Mouse (Mus musculus): ENCODE measurements around the gene Sept1.

Gene Sept1

GRCm38 (mm10) chr7:127232622-127233367 is at the start of gene Sept1, which contains the start of gene Zfp553:
Gene Sept1 (minus strand): TSS chr7:127233130.
Gene Zfp553 (plus strand): TSS chr7:127233061.
- peak; percentile 99 for DNase-seq

DNA sequence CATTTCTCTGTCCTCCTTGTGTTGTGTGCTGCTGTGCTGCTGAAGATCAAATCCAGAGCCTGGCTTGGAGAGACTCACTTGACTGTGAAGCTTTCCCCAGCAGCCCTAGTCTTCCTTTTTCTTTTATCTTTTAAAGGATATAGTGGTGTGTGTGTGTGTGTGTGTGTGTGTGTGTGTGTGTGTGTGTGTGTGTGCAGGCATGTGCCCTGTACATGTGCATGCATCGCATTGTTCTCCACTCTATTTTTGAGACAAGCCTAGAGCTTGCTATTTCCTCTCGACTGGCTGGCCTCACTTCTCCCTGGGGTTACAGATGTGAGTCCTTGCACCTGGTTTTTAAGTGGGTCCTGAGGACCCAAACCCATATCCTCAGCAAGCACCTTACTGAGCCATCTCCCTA is 49.3 kb upstream of the Sept1 start:
- DNase-seq = no peak

DNA sequence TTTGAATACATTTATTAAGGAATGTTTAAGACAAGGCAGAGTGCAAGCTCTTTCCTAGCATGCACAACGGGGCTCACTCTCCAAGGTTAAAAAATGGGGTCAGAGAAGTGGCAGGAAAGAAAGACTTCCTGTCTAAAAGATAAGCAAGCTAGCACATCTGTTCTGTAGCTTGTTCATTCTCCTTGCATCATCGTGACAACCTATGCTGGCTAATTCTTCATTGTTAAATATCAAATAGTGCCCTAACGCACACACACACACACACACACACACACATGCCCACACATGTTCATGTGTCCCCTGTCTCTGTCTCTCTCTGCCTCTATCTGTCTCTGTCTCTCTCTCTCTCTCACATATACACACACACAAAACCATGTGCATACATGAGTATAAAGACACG is 48.2 kb upstream of the Sept1 start:
- no peak for DNase-seq

DNA sequence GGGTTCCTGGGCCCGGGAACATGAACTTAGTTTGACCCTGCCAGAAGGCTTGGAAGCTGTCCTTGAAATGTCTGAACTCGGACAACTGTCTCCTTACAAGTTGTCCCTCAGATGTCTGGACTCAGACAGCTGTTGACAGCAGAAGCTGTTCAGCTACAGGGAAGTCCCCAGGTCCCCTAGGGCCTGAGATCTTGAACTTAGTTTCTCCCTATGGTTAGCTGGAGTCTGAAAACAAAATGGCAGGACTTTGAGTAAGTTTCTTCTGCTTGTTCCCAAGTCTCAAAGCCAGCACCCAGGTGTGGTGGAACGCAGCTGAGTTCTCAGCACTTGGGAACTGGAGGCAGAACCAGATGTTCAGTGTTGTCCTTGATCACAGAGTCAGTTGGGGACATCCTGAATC is 47.2 kb upstream of the Sept1 start:
- peak; percentile 91 for DNase-seq

DNA sequence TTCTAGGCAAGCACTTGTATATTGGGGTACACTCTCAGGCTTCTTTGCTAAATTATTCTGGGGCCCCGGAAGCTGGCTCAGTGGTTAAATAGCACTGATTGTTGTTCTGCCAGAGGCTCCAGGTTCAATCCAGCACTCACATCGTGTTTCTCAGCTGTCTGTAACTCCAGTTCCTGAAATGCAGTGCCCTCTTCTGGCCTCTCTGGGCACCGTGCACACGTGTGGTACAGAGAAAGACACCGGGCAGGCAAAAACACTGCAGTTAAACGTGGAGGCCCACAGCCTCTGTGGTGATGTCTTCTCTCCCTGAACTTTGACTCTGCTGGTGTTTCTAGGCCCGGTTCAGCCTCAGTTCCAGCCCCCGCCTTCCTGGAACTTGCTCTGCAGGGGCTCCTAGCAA is 45.4 kb upstream of the Sept1 start:
- DNase-seq = no peak

GRCm38 (mm10) chr7:127276519-127276961 is 43.6 kb upstream of the Sept1 start:
- no peak for DNase-seq

DNA sequence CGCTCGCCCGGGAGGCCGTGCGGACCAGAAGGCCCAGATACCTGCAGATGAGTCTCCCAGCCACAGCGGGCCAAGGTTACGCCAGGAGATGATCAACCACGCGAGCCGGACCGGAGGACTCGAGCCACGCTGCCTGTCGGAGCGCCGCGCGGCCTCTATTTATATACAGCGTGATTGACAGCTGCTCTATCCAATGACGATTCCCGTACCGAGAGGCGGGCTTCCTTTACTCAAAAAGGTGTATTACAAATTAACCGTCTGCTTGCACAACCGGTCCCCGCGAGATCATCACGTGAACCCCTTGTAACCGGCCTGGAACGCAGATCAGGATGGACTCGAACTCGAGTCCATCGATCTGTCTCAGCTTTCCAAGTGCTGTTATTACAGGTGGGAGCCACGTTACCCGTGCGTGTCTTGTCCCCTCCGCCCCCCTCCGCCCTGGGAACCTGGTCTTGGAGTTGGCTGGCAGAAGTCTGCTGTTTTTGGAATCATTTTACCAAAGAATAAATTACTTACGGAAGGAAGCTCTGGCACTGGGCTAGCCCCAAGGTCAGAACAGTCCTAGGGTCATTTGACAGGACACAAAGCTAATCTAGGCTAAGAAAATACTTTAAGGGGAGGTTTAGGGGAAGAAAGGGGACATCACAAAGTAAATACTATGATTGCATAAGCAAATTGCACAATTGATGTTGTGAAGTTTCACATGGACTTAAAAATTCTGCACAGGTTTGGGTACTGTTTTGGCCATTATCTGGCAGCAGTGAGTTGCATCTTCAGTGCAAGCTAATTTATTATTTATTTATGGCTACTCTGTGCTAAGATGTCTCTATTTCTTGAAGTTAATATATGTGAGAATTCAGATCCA is 41.2 kb upstream of the Sept1 start, which contains the start of gene Sephs2:
Gene Sephs2 (minus strand): TSS at position 131 of the 865 bp plus-strand sequence.
- peak; percentile 100 for DNase-seq

- DNase-seq = no peak
Observed at GRCm38 (mm10) chr7:127273118-127273923, 40.4 kb upstream of the Sept1 start.

DNA sequence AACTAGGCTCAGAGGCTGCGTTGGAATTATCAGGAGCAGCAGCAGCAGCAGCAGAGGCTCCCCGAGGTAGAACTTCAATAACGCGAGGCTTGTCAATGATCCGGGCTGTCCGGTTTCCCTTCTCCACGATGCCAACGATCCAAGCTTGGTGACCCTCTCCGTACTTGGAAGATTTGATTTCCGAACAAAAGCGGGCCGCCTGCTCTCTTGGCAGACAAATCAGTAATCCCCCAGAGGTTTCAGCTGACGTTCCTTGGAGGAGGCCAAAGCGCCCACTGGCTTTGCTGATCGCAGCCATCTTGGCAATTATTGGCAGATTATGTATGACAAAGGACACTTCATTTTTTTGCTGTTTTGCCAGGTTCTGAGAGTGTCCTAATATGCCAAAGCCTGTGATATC is 39.6 kb upstream of the Sept1 start:
- peak; percentile 83 for DNase-seq

- DNase-seq = no peak
Observed at GRCm38 (mm10) chr7:127271093-127271492, 38.2 kb upstream of the Sept1 start.

DNA sequence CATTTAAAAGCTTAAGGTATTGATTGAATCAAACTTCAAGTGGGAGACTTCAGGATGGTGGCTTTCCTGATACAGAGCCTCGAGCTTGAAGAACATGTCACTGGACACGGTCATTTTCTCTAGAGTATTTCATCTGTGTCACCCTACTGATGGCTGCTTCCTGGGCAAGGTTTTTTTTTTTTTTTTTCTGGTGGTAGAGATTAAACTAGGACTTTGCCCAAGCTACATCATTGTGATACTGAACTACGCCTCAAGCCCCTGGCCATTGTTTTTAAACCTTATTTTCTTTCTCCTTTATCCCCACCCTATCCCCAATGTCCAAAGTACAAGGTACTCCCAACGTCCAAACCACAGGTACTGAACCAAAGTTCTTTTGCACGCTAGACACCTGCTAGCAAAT is 37.7 kb upstream of the Sept1 start:
- no peak for DNase-seq

DNA sequence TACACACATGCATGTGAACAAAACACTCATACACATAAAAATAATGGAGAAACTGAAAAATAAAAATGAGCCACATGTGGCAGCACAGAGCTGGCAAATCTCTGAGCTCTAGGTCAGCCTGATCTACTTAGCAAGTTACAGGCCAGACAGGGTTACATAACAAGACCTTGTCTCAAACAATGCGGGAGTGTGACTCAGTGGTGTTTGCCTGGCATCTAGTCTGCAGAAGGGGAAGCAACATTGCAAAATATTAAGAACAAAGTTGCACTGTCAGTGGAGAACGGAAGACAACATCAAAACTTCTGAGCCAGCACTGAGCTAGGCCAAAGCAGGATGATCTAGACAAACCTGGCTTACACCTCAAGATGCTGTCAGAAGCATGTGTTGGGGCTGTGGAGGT is 37.3 kb upstream of the Sept1 start:
- DNase-seq = no peak

DNA sequence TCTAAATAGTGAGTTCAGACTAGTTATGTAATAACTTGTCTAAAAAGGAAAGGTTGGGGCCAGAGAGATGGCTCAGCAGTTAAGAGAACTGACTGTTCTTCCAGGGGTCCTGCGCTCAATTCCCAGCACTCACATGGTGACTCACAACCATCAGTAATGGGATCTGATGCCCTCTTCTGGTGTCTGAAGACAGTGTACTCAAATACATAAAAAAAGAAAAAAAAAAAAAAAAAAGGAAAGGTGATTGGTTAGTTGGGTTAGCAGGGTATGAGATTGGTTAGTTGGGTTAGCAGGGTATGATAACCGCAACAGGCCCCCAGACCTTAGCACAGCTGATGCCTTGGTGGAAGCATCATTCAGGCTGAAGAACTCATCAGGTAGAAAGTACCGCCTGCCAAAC is 30.6 kb upstream of the Sept1 start:
- no peak for DNase-seq

DNA sequence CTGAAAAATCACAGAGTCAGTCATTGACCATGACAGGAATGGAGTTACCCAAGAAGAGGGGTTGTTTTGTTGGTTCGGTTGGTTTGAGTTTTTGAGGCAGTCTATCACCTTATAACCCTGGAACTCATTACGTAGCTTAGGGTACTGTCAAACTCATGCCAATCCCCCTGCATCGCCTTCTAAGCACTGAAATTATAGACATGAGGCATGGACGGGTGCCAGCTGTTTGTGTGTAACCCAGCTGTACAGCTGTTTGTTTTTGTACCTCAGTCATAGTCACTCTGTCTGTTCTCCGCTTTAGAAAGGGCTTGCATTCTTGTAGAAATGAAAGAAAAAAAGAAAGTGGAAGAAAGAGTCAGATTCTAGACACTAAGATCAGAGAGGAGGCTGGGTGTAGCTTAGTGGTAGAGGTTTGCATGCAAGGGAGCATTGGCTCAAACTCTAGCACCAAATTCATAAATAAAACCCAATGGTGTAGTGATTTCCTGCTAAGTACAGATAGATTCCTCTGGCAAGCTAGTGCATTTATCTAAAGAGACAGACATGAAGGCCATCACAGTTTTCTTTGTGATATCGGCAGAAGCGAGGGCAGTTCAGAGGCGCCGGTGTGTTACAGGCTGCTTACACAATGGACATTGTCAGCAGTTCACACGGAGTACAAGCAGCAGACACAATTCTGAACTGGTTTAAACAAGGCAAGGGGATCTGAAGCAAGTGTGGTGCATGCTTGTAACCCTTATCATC is 29.5 kb upstream of the Sept1 start:
- no peak for DNase-seq

- peak; percentile 100 for DNase-seq
Observed at GRCm38 (mm10) chr7:127260309-127261111, 27.6 kb upstream of the Sept1 start, which contains the start of gene Dctpp1. Gene Dctpp1 (minus strand): TSS chr7:127260709.

DNA sequence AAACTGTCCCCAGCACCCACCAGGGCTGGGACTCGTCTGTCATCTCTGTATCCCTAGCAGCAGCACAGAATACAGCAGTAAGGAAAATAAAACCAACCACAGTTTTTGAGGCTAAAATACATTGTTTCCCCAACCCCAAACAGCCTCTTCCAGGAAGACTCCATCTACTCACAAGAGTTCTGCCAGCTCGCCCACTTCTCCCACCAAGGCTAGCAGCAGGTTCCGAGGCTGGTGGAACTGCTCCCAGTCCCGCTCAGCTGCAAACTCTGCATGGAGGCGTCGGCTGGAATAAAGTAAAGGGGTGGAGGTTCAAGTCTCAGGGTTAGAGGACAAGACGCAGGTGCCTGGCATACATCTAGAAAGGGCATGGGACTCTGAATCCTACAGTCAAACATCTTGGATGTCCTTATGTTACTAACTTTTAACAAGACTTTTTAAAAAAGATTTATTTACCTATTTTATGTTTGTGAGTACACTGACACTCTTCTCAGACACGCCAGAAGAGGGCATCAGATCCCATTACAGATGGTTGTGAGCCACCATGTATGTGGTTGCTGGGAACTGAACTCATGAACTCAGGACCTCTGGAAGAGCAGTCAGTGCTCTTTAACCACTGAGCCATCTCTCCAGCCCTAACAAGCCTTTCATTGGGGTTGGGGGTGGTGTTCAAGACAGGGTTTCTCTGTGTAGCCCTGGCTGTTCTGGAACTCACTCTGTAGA is 26.4 kb upstream of the Sept1 start:
- peak; percentile 84 for DNase-seq

GRCm38 (mm10) chr7:127256518-127256917 is 23.6 kb upstream of the Sept1 start:
- peak; percentile 93 for DNase-seq

GRCm38 (mm10) chr7:127255965-127256364 is 23.0 kb upstream of the Sept1 start:
- no peak for DNase-seq

GRCm38 (mm10) chr7:127255008-127255407 is 22.1 kb upstream of the Sept1 start:
- DNase-seq = no peak

Measured in heart, adult 11 months (tissue).